Mouse (Mus musculus) neural tube, embryonic 14.5 days (tissue): Measurements from ENCODE around the gene Gm43720. TPM values are rescaled to one million over a fixed set of nuclear protein-coding genes. Genes with fewer than 3 reads are reported as not detected.

ENCODE experiments used
- ATAC-seq: fragments of 200-750 bp; cut with Nextera tagmentation; 2 replicates; pipeline ENCODE4 v1.8.0; 2017; ENCODE audit warnings: low read depth, mild to moderate bottlenecking, moderate TSS enrichment, moderate library complexity
- H3K27ac ChIP-seq: fragments of 300-500 bp; sonication (generic); 2 replicates; pipeline ENCODE4 v1.5.1; 2014; ENCODE audit warnings: low read depth, mild to moderate bottlenecking, control low read depth, low read length, moderate library complexity, mixed read lengths
- H3K27me3 ChIP-seq: fragments of 300-500 bp; sonication (generic); 2 replicates; pipeline ENCODE4 v1.6.1; 2014; ENCODE audit warnings: low read length; ENCODE audit not compliant: control insufficient read depth, insufficient read depth
- H3K36me3 ChIP-seq: fragments of 300-500 bp; sonication (generic); 2 replicates; pipeline ENCODE4 v1.6.1; 2014; ENCODE audit warnings: low read length, mixed read lengths; ENCODE audit not compliant: control insufficient read depth, insufficient read depth
- H3K4me1 ChIP-seq: fragments of 300-500 bp; sonication (generic); 2 replicates; pipeline ENCODE4 v1.6.1; 2014; ENCODE audit warnings: low read length; ENCODE audit not compliant: control insufficient read depth, insufficient read depth
- H3K4me2 ChIP-seq: fragments of 300-500 bp; sonication (generic); 2 replicates; pipeline ENCODE4 v1.6.1; 2014; ENCODE audit warnings: mild to moderate bottlenecking, low read depth, low read length, control low read depth
- H3K4me3 ChIP-seq: fragments of 300-500 bp; sonication (generic); 2 replicates; pipeline ENCODE4 v1.5.1; 2014; ENCODE audit warnings: low read depth, low read length, control low read depth, mixed read lengths
- H3K9ac ChIP-seq: fragments of 300-500 bp; sonication (generic); replicated peaks from 2 replicates; pipeline ENCODE4 v1.6.1; 2014; ENCODE audit warnings: low read depth, mild to moderate bottlenecking, control low read depth, low read length, mixed read lengths
- H3K9me3 ChIP-seq: fragments of 300-500 bp; sonication (generic); 2 replicates; pipeline ENCODE4 v1.6.1; 2016; ENCODE audit warnings: low read length; ENCODE audit not compliant: control insufficient read depth
- WGBS: fragments of 180-500 bp; shearing (Covaris S2); extraction: QIAGEN DNeasy Blood & Tissue Kit; methylation state at CpG from one replicate; pipeline ENCODE4 v1.1.7; 2014; 5-methylcytosine and 5-hydroxymethylcytosine counted together
- polyA plus RNA-seq: library from polyadenylated mRNA; unstranded; fragments of >200 nt; fragmentation: Nextera tagmentation; extraction: Ambion mirVana; gene quantifications from 2 replicates; pipeline ENCODE4 v1.2.1, GENCODE M21; 2014

Gene Gm43720
- polyA plus RNA-seq, 1 experiment from 2014 or later: 0.11 TPM

DNA sequence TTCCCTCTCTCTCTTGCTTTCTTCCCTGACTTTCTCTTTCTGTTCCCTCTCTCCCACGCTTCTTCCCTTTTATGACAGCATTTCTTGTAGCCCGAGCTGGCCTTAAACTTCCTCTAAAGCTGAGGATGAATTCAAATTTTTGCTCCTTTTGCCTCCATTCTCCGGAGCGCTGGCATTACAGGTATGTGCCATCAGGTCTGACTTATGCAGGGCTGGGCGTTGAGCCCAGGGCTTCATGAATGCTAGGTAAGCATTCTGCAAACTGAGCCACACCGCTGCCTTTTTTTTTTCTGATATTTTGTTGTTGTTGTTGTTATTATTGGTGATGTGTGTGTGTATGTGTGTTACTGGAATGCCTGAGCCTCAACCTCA is 15.6 kb downstream of the Gm43720 start:
- Histone ChIP-seq H3K27ac (peak overlapping the region; percentile 70), H3K27me3 (no peaks in the 10 kb centered on the region; the same call in 1 of the 2 replicates), H3K9me3 (no peaks in the 10 kb centered on the region), H3K36me3 (peaks cover 27% of the 10 kb centered on the region), H3K9ac (peak overlapping the region; percentile 89), H3K4me3 (peak overlapping the region; percentile 96), H3K4me2 (peak overlapping the region; percentile 98), H3K4me1 (peaks cover 19% of the 10 kb centered on the region)
- ATAC-seq: no peak
- WGBS: 11% methylated on average over 6 of the region's 6 CpGs

DNA sequence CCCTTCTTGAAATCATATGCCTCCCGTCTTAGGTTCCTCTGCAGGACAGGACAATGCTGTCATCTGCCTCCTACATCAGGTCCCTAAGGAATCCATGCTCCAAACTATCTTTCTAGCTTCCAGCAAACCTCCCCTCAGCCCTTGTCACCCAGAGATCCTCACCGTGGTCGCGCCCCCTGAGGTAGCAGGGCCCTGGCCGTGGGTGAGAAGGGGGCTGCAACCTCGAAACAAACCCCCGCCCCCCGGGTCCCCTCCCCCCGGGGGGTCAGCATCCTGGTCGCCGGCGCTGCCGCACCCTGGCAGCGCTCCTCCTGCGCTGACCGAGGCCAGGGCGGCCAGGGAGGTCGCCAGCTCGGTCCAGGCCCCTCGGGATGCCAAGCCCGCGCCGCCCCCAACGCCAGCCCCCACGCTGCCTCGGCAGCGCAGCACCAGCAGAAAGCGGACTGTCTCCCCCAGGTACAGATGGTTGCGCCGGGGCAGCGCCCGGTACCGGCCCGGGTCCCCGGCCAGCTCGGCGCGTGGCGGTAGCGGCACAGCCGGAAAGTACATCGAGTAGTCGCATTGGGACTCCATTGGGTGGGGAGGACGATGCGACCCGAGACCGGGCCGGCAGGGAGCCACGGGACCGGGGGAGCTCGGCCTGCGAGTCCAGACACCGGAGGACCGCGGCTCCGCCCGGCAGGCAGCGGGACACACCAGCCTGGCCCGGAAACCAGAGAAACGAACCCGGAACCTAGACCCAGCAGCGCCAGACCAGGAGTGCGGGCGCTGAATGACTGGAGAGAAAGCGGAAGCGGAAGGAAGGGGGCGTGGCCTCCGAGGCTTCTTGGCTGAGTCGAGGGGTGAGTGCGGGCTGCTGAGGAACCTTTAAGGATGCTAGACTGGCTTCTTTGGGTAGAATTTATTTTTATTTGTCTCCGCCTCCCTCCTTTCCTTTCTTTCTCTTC is 16.2 kb downstream of the Gm43720 start, which contains the start of gene BC037034:
Gene BC037034 (minus strand): TSS at position 774 of the 947 bp plus-strand sequence.
- WGBS: 1% methylated on average over 55 of the region's 71 CpGs
- peak; percentile 92 for ATAC-seq
- Histone ChIP-seq H3K4me2 (peak within 1 kb of the TSS; percentile 98), H3K4me3 (peak within 1 kb of the TSS; percentile 96), H3K27ac (peak within 1 kb of the TSS; percentile 72), H3K9ac (peak within 1 kb of the TSS; percentile 89), H3K36me3 (peaks cover 29% of the 10 kb centered on the region), H3K4me1 (peaks cover 19% of the 10 kb centered on the region), H3K9me3 (no peaks in the 10 kb centered on the region), H3K27me3 (no peaks in the 10 kb centered on the region; the same call in 1 of the 2 replicates)

DNA sequence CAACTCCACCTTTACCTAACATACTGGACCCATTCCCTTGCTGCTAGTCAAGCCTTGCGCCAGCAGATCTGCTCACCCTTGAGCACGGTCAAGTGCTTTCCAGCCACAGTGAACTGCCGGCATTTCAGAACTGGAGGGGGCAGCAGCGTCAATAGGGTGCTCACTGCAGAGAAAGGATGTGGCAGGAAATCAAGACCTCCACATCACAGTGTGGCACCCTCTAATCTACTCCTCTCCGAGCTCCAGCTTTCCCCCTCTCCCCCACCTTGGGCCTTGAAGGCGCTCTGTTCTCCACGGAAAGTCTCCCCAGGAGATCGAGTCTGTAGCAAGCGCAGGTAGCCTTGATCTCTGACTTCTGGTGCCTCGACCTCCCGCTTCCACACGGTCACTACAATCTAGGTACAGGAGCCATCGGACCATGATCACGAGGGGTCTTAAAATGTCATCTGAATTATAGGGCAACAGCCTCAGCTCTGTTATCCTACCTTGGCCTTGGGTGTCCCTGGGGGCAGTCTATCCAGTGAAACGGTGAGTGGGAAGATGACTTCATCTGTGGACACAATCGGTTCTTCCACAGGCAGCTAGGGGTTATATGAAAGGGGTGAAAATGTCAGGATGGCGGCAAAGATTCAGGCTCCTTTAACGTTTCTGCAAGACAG is 17.0 kb downstream of the Gm43720 start:
- no peak for ATAC-seq
- H3K27me3 ChIP-seq: no peaks in the 10 kb centered on the region; the same call in 1 of the 2 replicates
- H3K9ac ChIP-seq: peak overlapping the region; percentile 89
- H3K4me3 ChIP-seq: peak overlapping the region; percentile 96
- H3K36me3 ChIP-seq: peaks cover 29% of the 10 kb centered on the region
- WGBS: 72% methylated on average over 18 of the region's 18 CpGs
- no peak overlapping the region for H3K27ac ChIP-seq
- H3K4me2 ChIP-seq: peak overlapping the region; percentile 98
- peaks cover 19% of the 10 kb centered on the region for H3K4me1 ChIP-seq
- no peaks in the 10 kb centered on the region for H3K9me3 ChIP-seq

DNA sequence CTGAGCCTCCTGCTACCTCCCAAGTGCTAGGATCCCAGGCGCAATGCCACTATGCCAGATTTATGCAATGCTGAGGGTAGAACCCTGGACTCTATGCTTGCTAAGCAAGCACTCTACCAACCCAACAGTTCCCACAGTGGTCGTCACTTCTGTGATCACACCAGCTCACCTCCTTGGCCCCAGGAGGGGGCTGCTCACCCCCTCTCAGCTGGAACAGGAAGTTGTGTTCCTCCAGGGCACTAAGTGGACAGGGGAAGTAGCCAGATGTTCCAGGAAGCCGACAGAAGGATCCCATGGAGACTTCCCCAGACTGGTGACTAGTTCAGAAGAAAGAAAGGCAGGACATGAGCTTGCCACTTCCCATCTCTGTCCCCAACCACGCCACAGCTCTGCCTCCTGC is 17.8 kb downstream of the Gm43720 start:
- H3K27ac ChIP-seq: no peak overlapping the region
- no peak overlapping the region for H3K4me3 ChIP-seq
- no peaks in the 10 kb centered on the region for H3K9me3 ChIP-seq
- H3K9ac ChIP-seq: no peak overlapping the region
- H3K4me2 ChIP-seq: no peak overlapping the region; the same call in 1 of the 2 replicates
- ATAC-seq: no peak
- H3K4me1 ChIP-seq: peaks cover 19% of the 10 kb centered on the region
- WGBS: 85% methylated on average over 4 of the region's 4 CpGs
- H3K27me3 ChIP-seq: no peaks in the 10 kb centered on the region; the same call in 1 of the 2 replicates
- peaks cover 29% of the 10 kb centered on the region for H3K36me3 ChIP-seq

DNA sequence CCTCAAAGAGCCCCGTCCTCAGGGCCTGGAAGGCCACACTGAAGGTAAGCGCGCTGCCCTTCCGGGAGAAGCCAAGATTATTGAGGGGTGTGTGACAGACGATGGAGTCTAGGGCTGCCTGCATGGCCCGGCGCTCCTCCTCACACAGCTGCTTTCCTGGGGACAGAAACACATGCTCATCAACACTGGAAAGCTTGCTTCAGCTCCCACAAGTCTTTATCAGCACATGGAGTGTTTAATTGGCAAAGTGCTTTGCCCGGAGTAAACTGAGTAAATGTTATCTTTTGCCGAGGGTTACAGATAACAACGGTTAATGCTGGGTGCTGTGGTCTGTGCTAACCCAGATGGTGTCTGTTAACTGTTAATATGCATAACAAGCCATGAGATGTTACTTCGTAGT is 18.9 kb downstream of the Gm43720 start:
- no peak overlapping the region for H3K4me3 ChIP-seq
- H3K9ac ChIP-seq: no peak overlapping the region
- H3K4me2 ChIP-seq: no peak overlapping the region
- no peaks in the 10 kb centered on the region for H3K9me3 ChIP-seq
- H3K4me1 ChIP-seq: peaks cover 23% of the 10 kb centered on the region
- 96% methylated on average over 11 of the region's 11 CpGs for WGBS
- no peaks in the 10 kb centered on the region; the same call in 1 of the 2 replicates for H3K27me3 ChIP-seq
- peaks cover 29% of the 10 kb centered on the region for H3K36me3 ChIP-seq
- no peak for ATAC-seq
- no peak overlapping the region for H3K27ac ChIP-seq

DNA sequence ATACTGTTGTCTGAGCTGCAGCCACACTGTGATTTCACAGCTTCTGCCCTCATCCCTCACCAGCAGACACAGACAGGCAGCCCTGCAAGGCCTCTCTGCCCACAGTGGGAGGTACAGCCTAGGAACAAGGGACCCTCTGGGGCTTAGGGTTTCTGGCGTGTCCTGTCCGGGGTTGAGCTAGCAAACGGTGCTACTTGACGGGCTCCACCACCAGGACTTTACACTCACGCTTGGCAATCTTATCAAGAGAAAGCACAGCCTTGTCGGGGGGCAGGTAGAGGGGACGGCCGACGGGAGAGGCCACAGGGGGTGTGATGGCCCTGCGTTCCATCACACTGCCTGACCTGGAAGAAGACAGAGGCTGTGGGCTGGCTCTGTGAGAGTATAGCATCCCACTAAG is 19.7 kb downstream of the Gm43720 start:
- ATAC-seq: no peak
- Histone ChIP-seq H3K27ac (no peak overlapping the region), H3K9ac (no peak overlapping the region), H3K4me3 (no peak overlapping the region), H3K9me3 (no peaks in the 10 kb centered on the region), H3K27me3 (no peaks in the 10 kb centered on the region; the same call in 1 of the 2 replicates), H3K36me3 (peaks cover 29% of the 10 kb centered on the region), H3K4me2 (no peak overlapping the region), H3K4me1 (peaks cover 23% of the 10 kb centered on the region)
- 82% methylated on average over 10 of the region's 10 CpGs for WGBS

DNA sequence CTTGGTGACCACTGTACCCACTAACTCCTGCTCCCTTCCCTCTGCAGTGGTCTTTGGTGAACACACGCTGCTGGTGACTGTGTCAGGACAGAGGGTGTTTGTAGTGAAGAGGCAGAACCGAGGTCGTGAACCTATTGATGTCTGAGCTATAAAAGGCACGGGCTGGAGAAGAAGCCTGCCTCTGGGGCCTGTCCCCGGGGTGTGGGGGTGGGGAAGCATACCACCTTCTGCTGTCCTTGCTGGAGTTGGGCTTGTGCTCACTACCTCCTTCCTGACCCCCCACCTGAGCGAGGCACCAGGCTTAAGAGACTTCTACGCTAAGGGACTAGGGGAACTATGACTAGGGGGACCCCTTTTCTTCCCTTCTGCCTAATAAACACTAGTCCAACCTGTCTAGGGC is 20.8 kb downstream of the Gm43720 start:
- 39% methylated on average over 7 of the region's 7 CpGs for WGBS
- H3K4me2 ChIP-seq: no peak overlapping the region
- H3K9ac ChIP-seq: no peak overlapping the region
- ATAC-seq: no peak
- H3K4me3 ChIP-seq: no peak overlapping the region
- H3K4me1 ChIP-seq: peaks cover 18% of the 10 kb centered on the region
- no peaks in the 10 kb centered on the region for H3K9me3 ChIP-seq
- peaks cover 29% of the 10 kb centered on the region for H3K36me3 ChIP-seq
- no peak overlapping the region for H3K27ac ChIP-seq
- H3K27me3 ChIP-seq: no peaks in the 10 kb centered on the region; the same call in 1 of the 2 replicates

DNA sequence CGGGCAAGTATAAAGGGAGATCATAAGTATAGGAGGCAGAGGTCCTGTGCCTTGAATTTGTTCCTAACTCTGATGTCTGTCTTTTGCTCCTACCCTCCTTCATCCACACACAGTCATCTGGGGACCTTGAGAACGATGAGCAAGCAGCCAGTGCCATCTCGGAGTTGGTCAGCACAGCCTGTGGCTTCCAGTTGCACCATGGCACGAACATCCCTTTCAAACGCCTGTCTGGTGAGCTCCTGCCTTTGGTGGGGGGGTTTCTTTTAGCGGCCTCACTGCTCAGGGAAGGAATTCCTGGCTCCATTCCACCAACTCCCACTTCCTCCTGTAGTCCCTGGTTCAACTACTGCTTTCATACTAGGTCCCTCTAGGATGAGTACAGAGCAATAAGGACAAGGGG is 21.2 kb downstream of the Gm43720 start:
- Histone ChIP-seq H3K4me1 (peaks cover 18% of the 10 kb centered on the region), H3K4me2 (no peak overlapping the region), H3K9ac (no peak overlapping the region), H3K4me3 (no peak overlapping the region), H3K36me3 (peaks cover 29% of the 10 kb centered on the region), H3K9me3 (no peaks in the 10 kb centered on the region), H3K27me3 (no peaks in the 10 kb centered on the region; the same call in 1 of the 2 replicates), H3K27ac (no peak overlapping the region)
- 87% methylated on average over 6 of the region's 6 CpGs for WGBS
- no peak for ATAC-seq

DNA sequence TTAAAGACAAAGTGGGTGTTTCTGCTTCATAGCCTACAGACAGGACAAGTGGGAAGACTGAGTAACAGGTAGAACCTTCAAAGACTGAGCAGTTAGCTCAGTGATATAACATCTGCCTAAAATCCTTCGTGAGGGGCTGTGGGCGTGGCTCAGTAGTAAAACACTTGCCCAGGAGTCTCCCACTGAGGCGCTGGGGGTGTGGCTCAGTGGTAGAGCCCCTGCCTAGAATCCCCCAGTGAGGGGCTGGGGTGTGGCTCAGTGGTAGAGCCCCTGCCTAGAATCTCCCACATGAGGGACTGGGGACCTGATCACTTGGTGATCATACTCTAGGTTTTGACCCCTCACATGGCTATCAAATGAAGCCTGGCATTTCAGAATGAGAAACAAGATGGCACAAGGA is 21.7 kb downstream of the Gm43720 start:
- Histone ChIP-seq H3K36me3 (peaks cover 29% of the 10 kb centered on the region), H3K4me3 (no peak overlapping the region), H3K4me2 (no peak overlapping the region), H3K9ac (no peak overlapping the region), H3K9me3 (no peaks in the 10 kb centered on the region), H3K4me1 (peaks cover 15% of the 10 kb centered on the region), H3K27ac (no peak overlapping the region), H3K27me3 (no peaks in the 10 kb centered on the region)
- WGBS: 77% methylated on average over 3 of the region's 3 CpGs
- no peak for ATAC-seq
